Mouse (Mus musculus) neural tube, embryonic 10.5 days (tissue): ENCODE measurements around the gene Sprr2a1.
"Not testable (repeated sequence)": the region's sequence is repeated elsewhere in the genome, so short reads cannot be mapped to it uniquely, and the experiment has no call there.

ENCODE experiments used
- DNase-seq: peaks from one replicate; pipeline ENCODE4 v3.0.0-alpha.2; 2017; ENCODE audit warnings: low spot score; ENCODE audit errors: extremely low spot score

The Sprr2a1 gene

DNA sequence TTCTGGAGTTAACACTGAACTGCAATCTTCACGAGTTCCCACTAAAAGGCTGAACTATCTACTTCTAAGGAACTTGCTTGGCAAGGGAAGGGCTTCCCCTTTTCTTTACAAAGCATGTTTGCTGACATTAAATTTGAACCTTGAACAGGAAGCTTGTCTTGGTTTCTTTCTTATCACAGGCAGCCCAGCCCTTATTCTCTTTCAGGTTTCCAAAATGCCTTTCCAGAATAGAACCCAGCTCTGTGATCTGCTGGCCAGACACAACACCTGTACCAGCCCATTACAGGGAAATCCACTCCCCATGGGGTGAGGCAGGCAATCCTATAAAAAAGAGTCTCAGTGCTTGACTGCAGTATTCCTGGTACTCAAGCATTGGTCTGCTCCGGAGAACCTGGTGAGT lies at the start of gene Sprr2a1, which contains the start of gene Sprr2a2:
TSS of gene Sprr2a1 (plus strand) at position 231 of the 400 bp plus-strand sequence.
TSS of gene Sprr2a2 (plus strand) at position 352 of the 400 bp plus-strand sequence.
- not testable (repeated sequence) for DNase-seq

DNA sequence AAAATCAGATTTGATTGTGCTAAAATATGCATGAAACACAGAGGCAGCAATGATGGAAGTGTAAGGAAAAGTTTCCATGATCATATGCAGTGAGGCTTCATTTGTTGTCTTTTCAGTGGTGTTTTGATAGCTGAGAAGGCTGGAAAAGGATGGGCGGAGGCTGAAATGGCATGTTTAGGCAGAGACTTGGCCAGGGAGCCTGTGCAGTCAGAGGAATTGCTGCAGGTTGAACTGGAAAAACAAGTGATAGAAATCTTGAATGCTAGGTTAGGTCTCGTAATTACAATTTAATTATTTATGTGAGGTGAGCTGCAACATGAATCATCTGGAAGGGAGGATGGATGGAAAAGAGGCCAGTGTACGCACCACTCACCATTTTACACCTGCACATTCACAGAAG lies 45.8 kb upstream of the Sprr2a1 start:
- no peak for DNase-seq

DNA sequence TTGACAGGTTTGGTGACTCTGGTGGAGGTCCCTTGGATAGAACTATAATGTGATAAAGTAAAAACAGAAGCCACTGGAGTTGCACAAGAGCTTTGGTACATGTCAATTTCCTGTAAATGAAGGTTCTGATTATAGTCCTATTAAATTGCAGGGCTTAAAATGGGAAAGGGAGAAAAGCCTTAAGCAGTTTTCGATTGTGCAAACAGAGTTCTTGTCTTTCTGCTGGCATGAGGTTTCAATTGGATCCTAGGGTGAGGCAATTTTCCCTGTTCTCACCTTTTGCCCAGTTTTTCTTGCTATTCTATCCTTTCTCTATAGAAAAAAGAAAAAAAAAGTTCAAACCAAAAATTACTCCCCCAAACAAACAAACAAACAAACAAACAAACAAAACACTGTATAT lies 38.7 kb upstream of the Sprr2a1 start:
- no peak for DNase-seq

DNA sequence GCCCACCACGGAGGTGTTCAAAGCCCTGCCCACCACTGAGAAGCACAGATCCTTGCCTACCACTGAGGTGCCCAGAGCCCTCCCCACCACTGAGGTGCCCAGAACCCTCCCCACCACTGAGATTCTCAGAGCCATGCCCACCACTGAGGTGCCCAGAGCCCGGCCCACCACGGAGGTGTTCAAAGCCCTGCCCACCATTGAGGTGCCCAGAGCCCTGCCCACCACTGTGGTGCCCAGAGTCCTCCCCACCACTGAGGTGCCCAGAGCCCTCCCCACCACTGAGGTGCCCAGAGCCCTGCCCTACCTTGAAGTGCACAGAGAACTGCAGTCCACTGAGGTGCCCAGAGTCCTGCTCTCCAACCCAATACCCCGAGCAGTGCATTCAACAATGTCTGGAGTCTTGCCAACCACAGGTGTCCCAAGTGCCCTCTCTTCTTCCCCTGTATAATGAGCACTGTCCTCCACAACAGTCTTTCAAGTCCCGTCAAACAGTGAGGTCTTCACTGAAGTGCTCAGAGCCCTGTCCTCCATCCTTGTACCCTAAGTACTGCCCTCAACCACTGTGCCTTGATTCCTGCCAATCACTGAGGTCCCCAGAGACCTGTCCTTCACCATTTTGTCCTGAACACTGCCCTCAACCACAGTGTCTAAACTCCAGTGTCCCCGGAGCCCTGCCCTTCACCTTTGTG lies 19.9 kb upstream of the Sprr2a1 start:
- DNase-seq: no peak

DNA sequence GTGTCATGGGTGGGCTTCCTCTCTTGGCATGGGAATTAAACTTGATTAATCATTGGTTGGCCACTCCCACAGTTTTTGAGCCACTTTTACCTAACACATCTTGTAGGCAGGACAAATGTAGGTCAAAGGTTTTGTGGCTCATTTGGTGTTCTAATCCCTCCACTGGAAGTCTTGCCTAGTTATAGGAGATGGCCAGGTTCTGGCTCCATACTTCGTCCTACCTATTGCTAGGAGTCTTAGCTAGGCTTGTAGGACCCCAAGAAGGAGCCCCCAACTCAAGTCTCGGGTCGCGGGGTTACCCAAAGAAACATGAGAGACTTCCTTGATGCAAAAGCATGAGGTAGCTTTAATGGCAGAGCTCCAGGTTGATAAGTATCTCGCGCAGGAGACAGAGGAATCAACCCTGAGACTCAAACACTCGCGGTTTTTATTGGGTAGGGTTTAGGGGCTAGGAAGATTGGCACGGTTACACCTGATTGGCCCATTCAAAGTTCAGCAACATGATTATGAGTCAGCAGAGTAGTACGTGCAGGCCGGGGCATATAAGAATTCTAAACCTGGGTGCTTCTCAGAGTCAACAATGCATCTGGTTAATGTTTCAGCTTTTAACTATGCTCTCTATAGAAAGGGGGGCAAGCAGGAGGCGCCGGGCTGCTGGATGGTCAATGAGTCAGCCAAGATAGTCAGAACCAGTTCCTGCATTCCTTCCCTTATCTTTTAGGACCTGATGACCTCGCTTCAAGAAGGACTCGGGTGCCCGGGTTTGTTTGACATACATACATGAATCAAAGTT lies 4.3 kb upstream of the Sprr2a1 start:
- not testable (repeated sequence) for DNase-seq

DNA sequence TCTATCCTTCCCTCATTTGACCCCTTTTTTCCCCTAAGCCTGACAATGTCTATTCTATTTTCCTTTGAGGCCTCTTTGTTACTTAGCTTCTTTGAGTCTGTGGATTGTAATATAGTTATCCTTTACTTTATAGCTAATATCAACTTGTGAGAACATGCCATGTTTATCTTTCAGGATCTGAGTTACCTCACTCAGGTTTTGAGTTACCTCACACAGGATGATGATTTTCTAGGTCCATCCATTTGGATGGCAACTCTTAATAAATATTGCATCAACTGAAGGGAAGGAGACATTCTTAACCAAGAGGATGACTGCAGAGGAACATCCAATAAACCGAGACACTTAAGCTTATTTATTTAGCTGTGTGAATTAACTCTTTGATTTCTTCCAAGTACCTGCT lies 3.5 kb upstream of the Sprr2a1 start:
- DNase-seq: not testable (repeated sequence)

DNA sequence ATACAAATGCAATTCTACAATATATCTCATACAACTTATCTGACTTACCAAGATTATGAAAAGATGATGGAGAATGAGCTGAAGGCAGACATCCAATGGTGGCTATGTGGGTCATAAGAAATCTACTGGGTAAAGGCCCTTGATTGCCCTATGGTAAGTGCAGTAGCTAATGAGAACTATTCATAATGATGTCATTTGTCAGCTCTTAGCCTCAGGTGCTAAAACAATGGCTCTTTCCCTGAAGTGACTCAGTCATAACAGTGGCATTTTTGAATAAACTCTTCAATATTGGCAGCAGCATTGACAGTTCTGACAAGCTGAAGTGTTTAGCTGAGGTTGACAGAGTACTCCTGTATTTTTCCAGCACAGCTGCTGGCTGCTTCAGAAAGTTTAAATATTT lies 1.9 kb upstream of the Sprr2a1 start:
- DNase-seq: not testable (repeated sequence)

DNA sequence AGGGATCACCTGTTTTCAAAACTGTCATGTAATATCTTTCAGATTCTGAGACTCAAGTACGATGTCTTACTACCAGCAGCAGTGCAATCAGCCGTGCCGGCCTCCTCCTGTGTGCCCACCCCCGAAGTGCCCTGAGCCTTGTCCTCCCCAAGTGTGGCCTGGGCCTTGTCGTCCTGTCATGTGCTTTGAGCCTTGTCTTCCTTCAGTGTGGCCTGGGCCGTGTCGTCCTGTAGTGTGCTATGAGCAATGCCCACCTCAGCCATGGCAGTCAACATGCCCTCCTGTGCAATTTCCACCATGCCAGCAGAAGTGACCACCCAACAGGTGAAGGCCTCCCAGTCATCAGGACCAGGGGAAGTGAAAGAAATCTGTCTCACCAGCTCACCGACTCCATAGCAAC lies 3.4 kb downstream of the Sprr2a1 start:
- DNase-seq: not testable (repeated sequence)

DNA sequence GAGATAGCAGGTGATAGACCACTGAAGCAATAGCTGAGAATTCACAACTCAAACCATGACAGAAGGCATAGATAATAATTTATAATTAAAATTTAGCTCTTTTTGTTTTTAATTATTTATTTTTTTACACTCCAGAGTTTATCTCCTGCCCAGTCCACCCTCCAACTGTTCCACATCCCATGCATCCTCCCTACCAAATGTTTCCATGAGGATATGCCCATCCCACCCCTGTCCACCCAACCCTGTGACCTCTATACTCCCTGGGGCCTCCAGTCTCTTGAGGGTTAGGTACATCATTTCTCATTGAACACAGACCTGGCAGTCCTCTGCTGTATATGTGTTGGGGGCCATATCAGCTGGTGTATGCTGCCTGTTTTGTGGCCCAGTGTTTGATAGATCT lies 8.1 kb downstream of the Sprr2a1 start:
- not testable (repeated sequence) for DNase-seq

DNA sequence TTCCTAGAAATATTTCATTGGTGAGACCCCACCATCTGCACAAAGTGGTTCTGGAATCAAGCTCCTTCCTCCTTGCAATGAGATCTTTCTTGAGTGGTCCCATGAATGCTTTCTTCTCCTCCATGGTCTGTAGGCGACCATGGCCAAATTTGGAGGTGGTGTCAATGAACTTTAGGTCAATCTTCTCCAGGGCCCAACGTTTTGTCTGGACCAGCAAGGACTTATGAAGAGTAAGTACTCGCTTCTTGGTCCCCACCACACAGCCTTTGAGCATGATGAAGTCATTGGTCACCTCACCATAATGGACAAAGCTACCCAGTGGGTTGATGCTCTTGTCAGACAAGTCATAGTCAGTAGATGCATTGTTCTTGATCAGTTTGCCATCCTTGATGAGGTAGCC lies 11.8 kb downstream of the Sprr2a1 start:
- DNase-seq: not testable (repeated sequence)

DNA sequence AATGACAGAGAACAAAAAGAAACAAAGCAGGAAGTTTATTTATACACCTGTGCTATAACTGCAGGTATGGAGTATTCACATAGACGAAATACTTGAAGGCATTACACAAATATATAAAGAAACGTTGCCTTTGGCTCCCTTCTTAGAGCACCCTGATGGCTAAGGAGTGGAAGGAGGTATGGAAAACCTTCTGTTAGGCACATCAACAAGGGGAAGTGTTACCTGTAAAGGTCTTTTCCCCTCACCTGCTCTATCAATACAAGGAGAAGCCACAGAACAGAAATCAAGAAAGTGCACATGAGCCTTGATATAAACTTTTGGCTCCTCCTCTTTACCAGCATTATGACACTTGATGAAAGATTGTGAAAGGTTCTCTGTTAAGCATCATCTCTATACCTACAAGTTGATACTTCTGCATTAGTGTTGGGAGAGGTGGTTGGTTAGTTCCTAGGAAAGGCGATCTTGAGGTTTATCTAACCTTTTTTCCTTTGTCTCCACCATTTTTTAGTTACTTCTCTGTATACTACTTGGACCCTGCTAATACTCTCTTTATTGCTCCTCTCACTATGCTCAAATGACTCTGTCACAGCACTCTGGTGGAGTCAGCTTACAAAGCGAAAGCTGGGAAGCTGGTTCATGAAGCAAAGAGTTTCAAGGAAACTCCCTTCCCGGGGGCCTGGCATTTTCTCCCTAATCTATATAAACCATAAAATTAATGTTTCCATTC lies 21.0 kb downstream of the Sprr2a1 start:
- not testable (repeated sequence) for DNase-seq

DNA sequence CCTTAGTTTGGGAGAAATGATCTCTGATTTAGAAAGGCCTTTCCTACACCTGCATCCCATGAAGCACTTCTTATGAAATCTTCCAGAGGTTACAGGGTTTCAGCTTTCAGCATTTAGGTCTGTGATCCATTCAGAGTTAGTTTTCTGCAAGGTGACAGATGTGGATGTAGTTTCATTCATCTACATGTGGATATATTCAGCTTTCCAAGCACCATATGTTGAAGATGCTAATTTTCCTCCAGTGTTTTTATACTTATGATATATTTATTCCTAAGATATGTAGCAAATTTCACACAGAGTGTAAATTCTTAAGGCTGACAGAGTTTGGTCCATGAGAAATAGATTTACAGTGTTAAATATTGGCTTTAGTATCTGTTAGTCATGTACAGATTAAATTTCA lies 23.1 kb downstream of the Sprr2a1 start:
- not testable (repeated sequence) for DNase-seq

DNA sequence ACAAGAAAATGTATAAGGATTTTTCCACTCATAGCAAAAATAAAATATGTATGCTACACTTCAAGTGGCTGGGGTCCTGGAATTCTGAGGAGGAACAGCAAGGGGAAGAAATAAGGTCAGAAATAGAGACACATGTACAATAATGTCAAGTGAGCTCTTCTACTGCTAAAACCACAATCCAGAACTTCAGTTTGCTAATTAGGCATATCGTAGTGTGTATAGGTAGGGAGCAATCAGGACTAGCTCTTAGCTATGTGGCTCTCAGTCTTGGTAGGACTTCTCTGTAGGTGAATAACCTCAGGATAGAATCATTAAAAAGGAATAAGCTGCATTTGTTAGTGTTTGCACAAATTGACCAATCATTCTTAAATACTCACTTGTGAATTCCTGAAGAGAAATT lies 23.6 kb downstream of the Sprr2a1 start:
- DNase-seq: not testable (repeated sequence)

DNA sequence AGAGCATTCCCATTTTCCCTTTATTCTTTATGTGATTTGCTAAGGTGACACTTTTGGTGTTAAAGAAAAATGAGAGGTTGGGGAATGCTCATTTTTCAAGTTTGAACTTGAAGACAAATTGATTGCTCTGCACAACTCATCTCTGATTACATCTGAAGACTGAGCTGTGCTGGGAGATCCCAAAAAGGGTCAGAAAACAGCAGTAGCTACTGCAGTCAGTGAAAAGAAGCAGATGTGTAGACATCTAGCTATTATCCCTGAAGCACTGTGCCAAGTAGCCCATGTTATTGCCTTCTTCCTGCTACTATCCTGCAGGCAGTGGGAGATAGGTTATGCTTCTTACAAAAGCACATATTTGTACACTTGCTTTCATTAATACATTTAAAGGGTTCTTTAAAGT lies 29.2 kb downstream of the Sprr2a1 start:
- not testable (repeated sequence) for DNase-seq

DNA sequence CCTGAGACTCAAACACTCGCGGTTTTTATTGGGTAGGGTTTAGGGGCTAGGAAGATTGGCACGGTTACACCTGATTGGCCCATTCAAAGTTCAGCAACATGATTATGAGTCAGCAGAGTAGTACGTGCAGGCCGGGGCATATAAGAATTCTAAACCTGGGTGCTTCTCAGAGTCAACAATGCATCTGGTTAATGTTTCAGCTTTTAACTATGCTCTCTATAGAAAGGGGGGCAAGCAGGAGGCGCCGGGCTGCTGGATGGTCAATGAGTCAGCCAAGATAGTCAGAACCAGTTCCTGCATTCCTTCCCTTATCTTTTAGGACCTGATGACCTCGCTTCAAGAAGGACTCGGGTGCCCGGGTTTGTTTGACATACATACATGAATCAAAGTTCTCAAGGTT lies 30.6 kb downstream of the Sprr2a1 start:
- not testable (repeated sequence) for DNase-seq

DNA sequence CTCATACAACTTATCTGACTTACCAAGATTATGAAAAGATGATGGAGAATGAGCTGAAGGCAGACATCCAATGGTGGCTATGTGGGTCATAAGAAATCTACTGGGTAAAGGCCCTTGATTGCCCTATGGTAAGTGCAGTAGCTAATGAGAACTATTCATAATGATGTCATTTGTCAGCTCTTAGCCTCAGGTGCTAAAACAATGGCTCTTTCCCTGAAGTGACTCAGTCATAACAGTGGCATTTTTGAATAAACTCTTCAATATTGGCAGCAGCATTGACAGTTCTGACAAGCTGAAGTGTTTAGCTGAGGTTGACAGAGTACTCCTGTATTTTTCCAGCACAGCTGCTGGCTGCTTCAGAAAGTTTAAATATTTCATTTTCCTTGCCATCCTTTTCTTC lies 32.9 kb downstream of the Sprr2a1 start:
- not testable (repeated sequence) for DNase-seq

DNA sequence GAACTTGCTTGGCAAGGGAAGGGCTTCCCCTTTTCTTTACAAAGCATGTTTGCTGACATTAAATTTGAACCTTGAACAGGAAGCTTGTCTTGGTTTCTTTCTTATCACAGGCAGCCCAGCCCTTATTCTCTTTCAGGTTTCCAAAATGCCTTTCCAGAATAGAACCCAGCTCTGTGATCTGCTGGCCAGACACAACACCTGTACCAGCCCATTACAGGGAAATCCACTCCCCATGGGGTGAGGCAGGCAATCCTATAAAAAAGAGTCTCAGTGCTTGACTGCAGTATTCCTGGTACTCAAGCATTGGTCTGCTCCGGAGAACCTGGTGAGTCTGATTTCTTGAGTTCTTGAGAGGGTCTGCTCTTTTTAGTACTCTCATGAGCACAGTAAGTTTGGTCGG lies 34.9 kb downstream of the Sprr2a1 start:
- DNase-seq: not testable (repeated sequence)

DNA sequence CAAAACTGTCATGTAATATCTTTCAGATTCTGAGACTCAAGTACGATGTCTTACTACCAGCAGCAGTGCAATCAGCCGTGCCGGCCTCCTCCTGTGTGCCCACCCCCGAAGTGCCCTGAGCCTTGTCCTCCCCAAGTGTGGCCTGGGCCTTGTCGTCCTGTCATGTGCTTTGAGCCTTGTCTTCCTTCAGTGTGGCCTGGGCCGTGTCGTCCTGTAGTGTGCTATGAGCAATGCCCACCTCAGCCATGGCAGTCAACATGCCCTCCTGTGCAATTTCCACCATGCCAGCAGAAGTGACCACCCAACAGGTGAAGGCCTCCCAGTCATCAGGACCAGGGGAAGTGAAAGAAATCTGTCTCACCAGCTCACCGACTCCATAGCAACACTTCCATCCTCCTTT lies 38.3 kb downstream of the Sprr2a1 start:
- not testable (repeated sequence) for DNase-seq

DNA sequence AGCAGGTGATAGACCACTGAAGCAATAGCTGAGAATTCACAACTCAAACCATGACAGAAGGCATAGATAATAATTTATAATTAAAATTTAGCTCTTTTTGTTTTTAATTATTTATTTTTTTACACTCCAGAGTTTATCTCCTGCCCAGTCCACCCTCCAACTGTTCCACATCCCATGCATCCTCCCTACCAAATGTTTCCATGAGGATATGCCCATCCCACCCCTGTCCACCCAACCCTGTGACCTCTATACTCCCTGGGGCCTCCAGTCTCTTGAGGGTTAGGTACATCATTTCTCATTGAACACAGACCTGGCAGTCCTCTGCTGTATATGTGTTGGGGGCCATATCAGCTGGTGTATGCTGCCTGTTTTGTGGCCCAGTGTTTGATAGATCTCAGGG lies 42.9 kb downstream of the Sprr2a1 start:
- DNase-seq: not testable (repeated sequence)

DNA sequence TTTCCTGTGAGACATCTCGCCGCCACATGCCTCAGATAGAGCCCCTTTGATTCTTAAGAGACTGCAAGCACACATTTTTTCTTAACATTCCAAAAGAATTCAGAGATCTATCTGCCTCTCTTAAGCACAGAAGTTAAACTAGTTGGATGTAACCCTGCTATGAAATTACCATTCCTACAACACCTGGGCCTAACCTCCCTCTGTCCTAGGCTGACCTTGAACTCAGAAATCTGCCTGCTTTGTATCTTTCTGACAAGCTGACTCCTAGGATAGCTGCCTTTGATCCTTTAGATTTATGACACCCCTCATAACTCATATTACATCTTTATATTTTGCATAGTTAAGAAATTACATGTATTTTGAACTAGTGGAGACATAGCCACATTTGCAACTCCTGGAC lies 47.9 kb downstream of the Sprr2a1 start:
- DNase-seq: not testable (repeated sequence)
